10 mouse cellular contexts compared by ENCODE assay signal in the genomic region with DNA sequence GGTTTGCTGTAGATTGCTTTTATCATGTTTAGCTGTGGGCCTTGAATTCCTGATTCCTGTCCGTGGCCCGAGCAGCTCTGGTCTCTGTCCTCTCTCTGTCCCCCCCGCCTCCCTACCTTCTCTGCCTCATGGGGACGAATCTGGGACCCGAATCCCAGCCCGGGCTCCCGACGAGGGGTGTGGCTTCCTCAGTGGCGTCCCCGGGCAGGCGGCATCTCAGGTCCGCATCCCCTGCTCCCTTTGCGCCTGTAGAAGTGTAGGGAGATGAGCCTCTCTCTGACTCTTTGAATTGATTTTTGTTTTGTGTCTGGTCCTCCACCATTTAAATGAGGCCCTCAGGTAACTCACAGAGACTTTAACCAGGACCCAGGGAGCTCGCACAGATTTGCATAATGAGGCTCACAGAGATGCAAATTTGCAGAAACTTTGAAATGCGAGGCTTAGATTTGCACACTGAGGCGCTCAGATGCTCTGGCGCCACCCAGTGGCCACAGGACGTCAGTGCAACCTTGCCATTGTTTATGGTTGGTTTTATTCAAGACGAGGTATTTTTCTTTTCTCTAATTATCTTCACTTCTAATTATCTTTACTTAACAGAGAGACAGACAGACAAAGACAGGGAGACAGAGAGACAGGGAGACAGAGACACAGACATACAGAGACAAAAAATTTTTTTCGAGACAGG. TPM values are rescaled to one million over a fixed set of nuclear protein-coding genes. Genes with fewer than 3 reads are reported as not detected.
A peak's percentile ranks its signal among the peaks of the same experiment; 100 is the strongest.
DNase-seq lines count a peak whose midpoint lies in the region; ATAC-seq lines count a peak whose summit lies in the region.
"Not testable (repeated sequence)": the region's sequence is repeated elsewhere in the genome, so short reads cannot be mapped to it uniquely, and the experiment has no call there.
"Had no signal": no experiment of that assay in that cellular context is flagged by ENCODE, and none has a peak within 500 bp of the region (broad histone marks: within the 10 kb centered on the region; RNA-seq: fewer than 3 reads in every experiment).

No protein-coding gene starts in this region.

- not testable (repeated sequence) for H3K27ac ChIP-seq in hindbrain, embryonic 14.5 days; limb, embryonic 10.5 days; midbrain, embryonic 10.5 days (replicated peaks)

- H3K36me3 ChIP-seq in hindbrain, embryonic 14.5 days (replicated peaks; ENCODE audit: control insufficient read depth, insufficient read depth); limb, embryonic 10.5 days; midbrain, embryonic 10.5 days: not testable (repeated sequence)

- H3K4me1 ChIP-seq in hindbrain, embryonic 14.5 days (replicated peaks; ENCODE audit: control insufficient read depth, insufficient read depth, low read length); limb, embryonic 10.5 days; midbrain, embryonic 10.5 days: not testable (repeated sequence)

- H3K4me3 ChIP-seq in hindbrain, embryonic 14.5 days (replicated peaks; ENCODE audit: low read length); limb, embryonic 10.5 days; midbrain, embryonic 10.5 days: not testable (repeated sequence)

- ATAC-seq in hindbrain, embryonic 14.5 days (ENCODE audit: low FRiP score): peak; percentile 79; the same call in 1 of the 2 replicates

- 64% methylated on average over 16 of the region's 20 CpGs for WGBS in hindbrain, embryonic 14.5 days
- 72% methylated on average over 20 of the region's 20 CpGs for WGBS in limb, embryonic 10.5 days
- WGBS in midbrain, embryonic 10.5 days: 67% methylated on average over 20 of the region's 20 CpGs

- peak; percentile 5 for DNase-seq in MN1 (ENCODE audit: low spot score)
- peak; percentile 13 for DNase-seq in embryo, embryonic 11 days
- DNase-seq in gastrocnemius, adult 8-10 months (ENCODE audit: low spot score in 2 of 2): peak; percentile 2 to 8
- not testable (repeated sequence) for DNase-seq in hindbrain, embryonic 14.5 days (ENCODE audit: low spot score)
- peak; percentile 59 for DNase-seq in limb, embryonic 10.5 days (ENCODE audit: low spot score)
- DNase-seq in midbrain, embryonic 10.5 days (ENCODE audit: low spot score): peak; percentile 62
- peak; percentile 55 for DNase-seq in right cerebral cortex, adult 18-20 months
- DNase-seq in thymus, postnatal 25 days: peak; percentile 46

- not testable (repeated sequence) for H3K27me3 ChIP-seq in hindbrain, embryonic 14.5 days (ENCODE audit: control insufficient read depth, insufficient read depth, low read length); limb, embryonic 10.5 days (ENCODE audit: low read depth, poor library complexity, severe bottlenecking); midbrain, embryonic 10.5 days (ENCODE audit: low read depth, poor library complexity, severe bottlenecking)

- not testable (repeated sequence) for H3K9ac ChIP-seq in hindbrain, embryonic 14.5 days

- H3K9me3 ChIP-seq in hindbrain, embryonic 14.5 days (ENCODE audit: control insufficient read depth, low read length); limb, embryonic 10.5 days (replicated peaks): not testable (repeated sequence)
- H3K9me3 ChIP-seq in midbrain, embryonic 10.5 days (replicated peaks): peaks cover 13% of the 10 kb centered on the region; the same call in 1 of the 2 replicates

- H3K4me2 ChIP-seq in hindbrain, embryonic 14.5 days (replicated peaks): not testable (repeated sequence)

RNA-seq across cellular contexts. Expression of a gene that starts 23.6 kb away (rescaled TPM):
- not detected for total RNA-seq in gastrocnemius, adult 8-10 months (2022)
- polyA plus RNA-seq in hindbrain, embryonic 14.5 days (2014; fragmentation: Nextera tagmentation; extraction: Ambion mirVana): not detected in 2 replicates
- polyA plus RNA-seq in limb, embryonic 10.5 days (2016; fragmentation: Nextera tagmentation; extraction: Ambion mirVana): not detected in 2 replicates
- not detected in 2 replicates for polyA plus RNA-seq in midbrain, embryonic 10.5 days (2016; fragmentation: Nextera tagmentation; extraction: Ambion mirVana)
- total RNA-seq: left cerebral cortex, adult 18-20 months had no signal
- polyA plus RNA-seq: frontal cortex, adult 2 months had no signal

RNA-seq across cellular contexts. Expression of a gene that starts 53.5 kb away (rescaled TPM):
- not detected for total RNA-seq in gastrocnemius, adult 8-10 months (2022)
- not detected in 2 replicates for polyA plus RNA-seq in hindbrain, embryonic 14.5 days (2014; fragmentation: Nextera tagmentation; extraction: Ambion mirVana)
- not detected in 2 replicates for polyA plus RNA-seq in limb, embryonic 10.5 days (2016; fragmentation: Nextera tagmentation; extraction: Ambion mirVana)
- polyA plus RNA-seq in midbrain, embryonic 10.5 days (2016; fragmentation: Nextera tagmentation; extraction: Ambion mirVana): not detected in 2 replicates
- total RNA-seq: left cerebral cortex, adult 18-20 months had no signal
- polyA plus RNA-seq: frontal cortex, adult 2 months had no signal
